Mouse (Mus musculus) T-helper 2 cell (primary cell): ENCODE measurements around the gene Lyrm4.

Experiments used
- in situ Hi-C: fragments of 300-600 bp; cut with MboI, MseI; formaldehyde crosslinking; loops from one replicate; pipeline ENCODE4 v1.15.1; 2025; ENCODE audit warnings: high pct_unique_total_duplicates

Gene Lyrm4

GRCm38 (mm10) chr13:36105591-36105990, 11.7 kb downstream of the Lyrm4 start:
- in situ Hi-C loops: no loop called here

- in situ Hi-C loops: no loop called here
Measured at GRCm38 (mm10) chr13:36096684-36097383, 20.5 kb downstream of the Lyrm4 start.

- in situ Hi-C loops: no loop called here
Measured at GRCm38 (mm10) chr13:36088168-36088567, 29.2 kb downstream of the Lyrm4 start.

GRCm38 (mm10) chr13:36087427-36087826, 29.9 kb downstream of the Lyrm4 start:
- in situ Hi-C loops: no loop called here

GRCm38 (mm10) chr13:36086608-36087391, 30.5 kb downstream of the Lyrm4 start:
- in situ Hi-C loops: no loop called here

GRCm38 (mm10) chr13:36085971-36086370, 31.4 kb downstream of the Lyrm4 start:
- in situ Hi-C loops: no loop called here

GRCm38 (mm10) chr13:36084701-36085100, 32.6 kb downstream of the Lyrm4 start:
- in situ Hi-C loops: no loop called here

- in situ Hi-C loops: no loop called here
Measured at GRCm38 (mm10) chr13:36081591-36081990, 35.7 kb downstream of the Lyrm4 start.

- in situ Hi-C loops: no loop called here
Measured at GRCm38 (mm10) chr13:36074484-36074883, 42.8 kb downstream of the Lyrm4 start.

- in situ Hi-C loops: no loop called here
Measured at GRCm38 (mm10) chr13:36066676-36067075, 50.6 kb downstream of the Lyrm4 start.

- in situ Hi-C loops: loop anchor here (10.0 kb wide), 1 partner anchor 797 kb away; no protein-coding TSS in a partner anchor
Measured at GRCm38 (mm10) chr13:36057489-36057888, 59.8 kb downstream of the Lyrm4 start.

- in situ Hi-C loops: loop anchor here (10.0 kb wide), 1 partner anchor 798 kb away; no protein-coding TSS in a partner anchor
Measured at GRCm38 (mm10) chr13:36056925-36057324, 60.4 kb downstream of the Lyrm4 start.

GRCm38 (mm10) chr13:36056509-36056908, 60.8 kb downstream of the Lyrm4 start:
- in situ Hi-C loops: loop anchor here (10.0 kb wide), 1 partner anchor 798 kb away; no protein-coding TSS in a partner anchor

- in situ Hi-C loops: no loop called here
Measured at GRCm38 (mm10) chr13:36035528-36035927, 81.8 kb downstream of the Lyrm4 start.

- in situ Hi-C loops: no loop called here
Measured at GRCm38 (mm10) chr13:36031959-36032358, 85.4 kb downstream of the Lyrm4 start.

GRCm38 (mm10) chr13:36019309-36020274, 97.7 kb downstream of the Lyrm4 start:
- in situ Hi-C loops: loop anchor here (25.0 kb wide), 1 partner anchor 1093 kb away; no protein-coding TSS in a partner anchor

GRCm38 (mm10) chr13:36018017-36018416, 99.3 kb downstream of the Lyrm4 start:
- in situ Hi-C loops: loop anchor here (25.0 kb wide), 1 partner anchor 1094 kb away; no protein-coding TSS in a partner anchor

GRCm38 (mm10) chr13:36015636-36016035, 101.7 kb downstream of the Lyrm4 start:
- in situ Hi-C loops: loop anchor here (25.0 kb wide), 1 partner anchor 1097 kb away; no protein-coding TSS in a partner anchor

- in situ Hi-C loops: loop anchor here (25.0 kb wide), 1 partner anchor 1102 kb away; no protein-coding TSS in a partner anchor
Measured at GRCm38 (mm10) chr13:36009981-36010380, 107.3 kb downstream of the Lyrm4 start.

- in situ Hi-C loops: loop anchor here (25.0 kb wide), 1 partner anchor 1112 kb away; no protein-coding TSS in a partner anchor
Measured at GRCm38 (mm10) chr13:36000798-36001197, 116.5 kb downstream of the Lyrm4 start.

GRCm38 (mm10) chr13:35997606-35998005, 119.7 kb downstream of the Lyrm4 start:
- in situ Hi-C loops: no loop called here
